Mouse (Mus musculus): ENCODE measurements around the gene Mmp8. TPM values are rescaled to one million over a fixed set of nuclear protein-coding genes. Genes with fewer than 3 reads are reported as not detected.

The Mmp8 gene
- under 1 TPM in 1 of 2 experiments, not detected in 1; 0.10 TPM for total RNA-seq (2021)
- long read RNA-seq, experiment 1, result 0 reads
- long read RNA-seq, experiment 2, result 0 reads

GRCm38 (mm10) chr9:7558221-7559017 is at the start of gene Mmp8:
Gene Mmp8 (plus strand): TSS chr9:7558456.
- DNase-seq, result peak in 1 of 2 experiments; percentile 8

GRCm38 (mm10) chr9:7509619-7510233 is 48.5 kb upstream of the Mmp8 start:
- no peak for DNase-seq
- intact Hi-C loops (cut with DNase I), result no loop called here

More at GRCm38 (mm10) chr9:7558221-7559017, at the start of gene Mmp8:
- intact Hi-C loops (cut with DNase I), result no loop called here

- intact Hi-C loops (cut with DNase I), result no loop called here
- DNase-seq, result no peak
Observed at GRCm38 (mm10) chr9:7517944-7518571, 40.2 kb upstream of the Mmp8 start.

GRCm38 (mm10) chr9:7526255-7526940 is 31.9 kb upstream of the Mmp8 start:
- DNase-seq, result no peak
- intact Hi-C loops (cut with DNase I), result no loop called here

- DNase-seq, result no peak
- intact Hi-C loops (cut with DNase I), result no loop called here
Observed at GRCm38 (mm10) chr9:7542763-7543162, 15.5 kb upstream of the Mmp8 start.

- intact Hi-C loops (cut with DNase I), result no loop called here
Observed at GRCm38 (mm10) chr9:7544923-7545457, 13.3 kb upstream of the Mmp8 start.

GRCm38 (mm10) chr9:7545471-7545870 is 12.8 kb upstream of the Mmp8 start:
- intact Hi-C loops (cut with DNase I), result no loop called here
- peak; percentile 59 to 75 for DNase-seq

More at GRCm38 (mm10) chr9:7544923-7545457, 13.3 kb upstream of the Mmp8 start:
- peak in 1 of 2 experiments; percentile 9 for DNase-seq

GRCm38 (mm10) chr9:7545920-7546319 is 12.3 kb upstream of the Mmp8 start:
- DNase-seq, result peak in 1 of 2 experiments; percentile 4
- intact Hi-C loops (cut with DNase I), result no loop called here

GRCm38 (mm10) chr9:7551943-7552342 is 6.3 kb upstream of the Mmp8 start:
- DNase-seq, result no peak
- intact Hi-C loops (cut with DNase I), result no loop called here

- intact Hi-C loops (cut with DNase I), result no loop called here
- DNase-seq, result no peak
Observed at GRCm38 (mm10) chr9:7553536-7553935, 4.7 kb upstream of the Mmp8 start.

GRCm38 (mm10) chr9:7554382-7554781 is 3.9 kb upstream of the Mmp8 start:
- peak; percentile 42 for DNase-seq
- intact Hi-C loops (cut with DNase I), result loop anchor here (1.0 kb wide), 1 partner anchor 41 kb away; no protein-coding TSS in a partner anchor

- no peak for DNase-seq
- intact Hi-C loops (cut with DNase I), result no loop called here
Observed at GRCm38 (mm10) chr9:7560026-7560425, 1.8 kb downstream of the Mmp8 start.

- intact Hi-C loops (cut with DNase I), result no loop called here
- DNase-seq, result no peak
Observed at GRCm38 (mm10) chr9:7567376-7567775, 9.1 kb downstream of the Mmp8 start.

- intact Hi-C loops (cut with DNase I), result no loop called here
- no peak for DNase-seq
Observed at GRCm38 (mm10) chr9:7567923-7568322, 9.7 kb downstream of the Mmp8 start.

- DNase-seq, result no peak
Observed at GRCm38 (mm10) chr9:7570485-7570884, 12.2 kb downstream of the Mmp8 start.

GRCm38 (mm10) chr9:7571162-7571561 is 12.9 kb downstream of the Mmp8 start, which contains the start of gene Mmp27:
Gene Mmp27 (plus strand): TSS chr9:7571396.
- no peak for DNase-seq
- intact Hi-C loops (cut with DNase I), result no loop called here

More at GRCm38 (mm10) chr9:7570485-7570884, 12.2 kb downstream of the Mmp8 start:
- intact Hi-C loops (cut with DNase I), result no loop called here

- intact Hi-C loops (cut with DNase I), result no loop called here
- DNase-seq, result no peak
Observed at GRCm38 (mm10) chr9:7572188-7572587, 13.9 kb downstream of the Mmp8 start.

- intact Hi-C loops (cut with DNase I), result no loop called here
- DNase-seq, result no peak
Observed at GRCm38 (mm10) chr9:7572663-7573308, 14.5 kb downstream of the Mmp8 start.

GRCm38 (mm10) chr9:7575526-7575925 is 17.3 kb downstream of the Mmp8 start:
- peak in 1 of 2 experiments; percentile 6 for DNase-seq

GRCm38 (mm10) chr9:7577371-7577770 is 19.1 kb downstream of the Mmp8 start:
- no peak for DNase-seq
- intact Hi-C loops (cut with DNase I), result no loop called here

More at GRCm38 (mm10) chr9:7575526-7575925, 17.3 kb downstream of the Mmp8 start:
- intact Hi-C loops (cut with DNase I), result no loop called here
